Mouse (Mus musculus): ENCODE data around the gene Vps9d1. TPM values are rescaled to one million over a fixed set of nuclear protein-coding genes. Genes with fewer than 3 reads are reported as not detected.

The Vps9d1 gene
- polyA plus RNA-seq, 1 experiment from 2014 or later: 18.1 TPM

DNA sequence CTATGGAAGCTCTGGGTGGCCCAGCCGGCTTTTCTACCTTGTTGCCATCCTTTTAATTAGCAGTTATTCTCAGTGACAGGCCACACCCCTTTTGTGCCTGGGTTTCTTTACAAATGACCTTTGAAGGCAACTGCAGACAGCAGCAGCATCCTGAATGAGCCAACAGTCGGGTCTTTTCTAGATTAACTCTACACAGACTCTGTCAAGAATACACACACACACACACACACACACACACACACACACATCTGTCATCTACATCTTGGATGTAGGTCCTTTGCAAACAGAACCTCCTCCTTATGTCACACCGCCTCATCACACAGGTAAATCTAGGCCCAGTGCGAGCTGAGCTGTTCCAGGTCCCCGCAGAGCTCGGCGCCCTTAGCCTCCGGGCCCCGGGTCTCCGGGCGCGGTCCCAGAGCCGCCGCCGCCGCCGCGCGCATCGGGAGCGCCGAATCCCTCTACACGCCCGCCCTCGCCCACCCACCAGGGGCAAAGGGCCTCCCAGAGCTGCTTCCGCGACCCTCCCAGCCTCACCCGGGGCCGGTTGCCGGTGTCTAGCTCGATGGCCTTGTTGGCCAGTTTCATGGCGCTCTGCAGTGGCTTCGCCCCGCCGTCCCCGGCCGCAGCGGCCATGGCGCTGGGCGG lies 573 bp downstream of the Vps9d1 start:
- no peaks in the 10 kb centered on the region for H3K27me3 ChIP-seq (replicated peaks)
- under 1% methylated on average over 30 of the region's 40 CpGs for WGBS
- H3K4me3 ChIP-seq: peak overlapping the region; percentile 88
- no peaks in the 10 kb centered on the region for H3K9me3 ChIP-seq
- H3K27ac ChIP-seq (replicated peaks): peak overlapping the region; percentile 90
- peaks cover 64% of the 10 kb centered on the region for H3K36me3 ChIP-seq
- H3K4me2 ChIP-seq: peak overlapping the region; percentile 96
- H3K9ac ChIP-seq: peak overlapping the region; percentile 98
- peak; percentile 6; the same call in 1 of the 2 replicates for ATAC-seq (ENCODE audit: extremely low read depth, insufficient number of reproducible peaks, low FRiP score, low TSS enrichment)
- H3K4me1 ChIP-seq: peaks cover 27% of the 10 kb centered on the region

DNA sequence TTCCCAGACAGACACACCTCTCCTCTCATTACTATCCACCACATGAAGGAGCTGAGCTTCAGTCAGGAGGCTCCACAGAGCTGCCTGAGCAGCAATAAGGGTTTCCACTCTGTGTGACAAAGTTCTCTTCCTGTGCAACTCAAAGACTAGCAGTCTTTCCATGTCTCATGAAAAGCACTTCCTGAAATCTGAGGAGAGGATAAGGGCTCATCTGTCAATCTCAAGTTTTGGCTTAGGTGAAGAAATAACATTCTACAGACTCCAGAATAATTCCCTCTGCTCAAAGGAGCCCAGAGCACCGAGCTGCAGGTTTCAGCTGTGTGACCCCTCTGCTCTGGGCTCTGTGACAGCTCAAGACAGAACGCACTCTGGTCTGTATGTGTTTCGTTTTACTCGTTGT lies 1.2 kb downstream of the Vps9d1 start:
- Histone ChIP-seq H3K27ac (replicated peaks) (peak overlapping the region; percentile 90; the same call in 1 of the 2 replicates), H3K9me3 (no peaks in the 10 kb centered on the region), H3K4me1 (peaks cover 27% of the 10 kb centered on the region), H3K27me3 (replicated peaks) (no peaks in the 10 kb centered on the region), H3K4me3 (peak overlapping the region; percentile 88), H3K9ac (peak overlapping the region; percentile 98), H3K36me3 (peaks cover 64% of the 10 kb centered on the region), H3K4me2 (peak overlapping the region; percentile 96)
- no peak for ATAC-seq (ENCODE audit: extremely low read depth, insufficient number of reproducible peaks, low FRiP score, low TSS enrichment)
- whole genome bisulfite sequencing: 48% methylated on average over 4 of the region's 4 CpGs

DNA sequence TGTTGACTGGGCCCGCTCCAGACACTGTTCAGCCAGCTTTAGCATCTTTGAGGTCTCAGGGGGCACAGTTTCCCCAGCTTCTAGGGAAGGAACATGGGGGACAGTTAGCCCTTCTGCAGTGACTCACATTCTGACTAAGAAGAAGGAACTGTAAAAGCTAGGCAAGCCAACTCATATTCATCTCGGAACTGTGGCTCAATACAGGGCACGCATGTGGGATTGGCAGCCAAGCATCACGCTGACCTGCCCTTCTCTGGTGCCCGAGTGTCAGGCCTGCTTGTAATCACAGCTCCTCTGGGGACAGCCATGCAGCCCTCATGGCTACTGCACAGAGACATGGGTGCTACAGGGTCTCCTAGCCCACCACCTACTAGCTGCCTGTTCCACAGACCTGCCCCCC lies 3.2 kb downstream of the Vps9d1 start:
- no peaks in the 10 kb centered on the region for H3K9me3 ChIP-seq
- H3K4me3 ChIP-seq: no peak overlapping the region
- no peaks in the 10 kb centered on the region for H3K27me3 ChIP-seq (replicated peaks)
- H3K36me3 ChIP-seq: peaks cover 64% of the 10 kb centered on the region
- no peak overlapping the region for H3K4me2 ChIP-seq
- H3K9ac ChIP-seq: no peak overlapping the region
- WGBS: 89% methylated on average over 5 of the region's 5 CpGs
- H3K27ac ChIP-seq (replicated peaks): no peak overlapping the region
- no peak for ATAC-seq (ENCODE audit: extremely low read depth, insufficient number of reproducible peaks, low FRiP score, low TSS enrichment)
- peaks cover 24% of the 10 kb centered on the region for H3K4me1 ChIP-seq

DNA sequence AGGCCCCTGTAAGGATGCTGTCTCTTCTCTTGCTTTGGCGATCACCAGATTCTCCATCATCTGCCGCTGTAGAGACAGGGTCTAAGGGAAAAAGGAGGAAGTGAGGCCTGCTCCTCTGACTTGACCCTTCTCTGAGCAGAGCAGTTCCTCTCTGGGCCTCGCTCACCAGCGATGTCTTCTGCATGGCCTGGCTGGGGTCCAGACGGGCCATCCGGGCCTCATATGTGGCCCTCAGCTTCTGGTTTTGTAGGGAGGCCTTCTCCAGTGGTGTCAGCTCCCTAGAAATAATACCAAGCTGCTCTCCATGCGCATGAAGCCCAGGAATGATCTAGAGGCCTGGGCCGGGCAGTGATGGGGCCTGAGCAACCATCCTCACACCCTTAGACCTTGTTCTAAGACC lies 5.6 kb downstream of the Vps9d1 start:
- Histone ChIP-seq H3K36me3 (peaks cover 83% of the 10 kb centered on the region), H3K4me3 (no peak overlapping the region), H3K27ac (replicated peaks) (no peak overlapping the region), H3K27me3 (replicated peaks) (no peaks in the 10 kb centered on the region), H3K4me2 (no peak overlapping the region), H3K9me3 (no peaks in the 10 kb centered on the region), H3K4me1 (peaks cover 12% of the 10 kb centered on the region), H3K9ac (no peak overlapping the region)
- WGBS: 91% methylated on average over 8 of the region's 8 CpGs
- ATAC-seq (ENCODE audit: extremely low read depth, insufficient number of reproducible peaks, low FRiP score, low TSS enrichment): no peak

- Histone ChIP-seq H3K27ac (replicated peaks) (no peak overlapping the region), H3K4me1 (peaks cover 5% of the 10 kb centered on the region), H3K9ac (no peak overlapping the region), H3K27me3 (replicated peaks) (no peaks in the 10 kb centered on the region), H3K36me3 (peaks cover 91% of the 10 kb centered on the region), H3K9me3 (no peaks in the 10 kb centered on the region), H3K4me2 (no peak overlapping the region), H3K4me3 (no peak overlapping the region)
- over 99% methylated on average over 6 of the region's 6 CpGs for WGBS
- ATAC-seq (ENCODE audit: extremely low read depth, insufficient number of reproducible peaks, low FRiP score, low TSS enrichment): no peak
These were observed 6.4 kb downstream of the Vps9d1 start for GRCm38 (mm10) chr8:123247748-123248147.

- no peak for ATAC-seq (ENCODE audit: extremely low read depth, insufficient number of reproducible peaks, low FRiP score, low TSS enrichment)
- Histone ChIP-seq H3K27ac (replicated peaks) (no peak overlapping the region), H3K4me2 (no peak overlapping the region), H3K4me3 (no peak overlapping the region), H3K36me3 (peaks cover 89% of the 10 kb centered on the region), H3K4me1 (no peaks in the 10 kb centered on the region), H3K27me3 (replicated peaks) (no peaks in the 10 kb centered on the region), H3K9ac (no peak overlapping the region), H3K9me3 (no peaks in the 10 kb centered on the region)
- 79% methylated on average over 12 of the region's 12 CpGs for WGBS
These were observed 8.6 kb downstream of the Vps9d1 start for GRCm38 (mm10) chr8:123245543-123245942.

DNA sequence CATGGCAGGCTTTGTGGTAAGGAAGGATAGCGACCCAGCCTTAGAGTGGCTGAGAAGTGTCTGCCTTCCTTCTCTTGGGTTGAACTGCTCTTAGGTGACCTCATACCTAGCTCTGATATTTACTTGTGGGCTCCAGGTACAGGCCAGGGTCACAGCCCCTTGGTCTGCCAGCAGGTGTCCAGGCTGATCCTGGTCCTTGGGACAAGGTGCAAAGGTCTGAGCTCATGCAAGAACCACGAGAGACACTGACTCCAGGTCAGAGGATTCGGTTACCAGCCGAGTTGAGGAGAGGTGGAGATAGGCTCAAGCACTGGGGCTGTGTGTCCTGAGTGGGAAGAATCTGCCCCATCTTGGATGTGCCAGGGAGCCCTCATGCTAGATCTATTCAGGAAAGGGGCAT lies 9.8 kb downstream of the Vps9d1 start:
- no peaks in the 10 kb centered on the region for H3K9me3 ChIP-seq
- H3K36me3 ChIP-seq: peaks cover 77% of the 10 kb centered on the region
- WGBS: 88% methylated on average over 4 of the region's 4 CpGs

DNA sequence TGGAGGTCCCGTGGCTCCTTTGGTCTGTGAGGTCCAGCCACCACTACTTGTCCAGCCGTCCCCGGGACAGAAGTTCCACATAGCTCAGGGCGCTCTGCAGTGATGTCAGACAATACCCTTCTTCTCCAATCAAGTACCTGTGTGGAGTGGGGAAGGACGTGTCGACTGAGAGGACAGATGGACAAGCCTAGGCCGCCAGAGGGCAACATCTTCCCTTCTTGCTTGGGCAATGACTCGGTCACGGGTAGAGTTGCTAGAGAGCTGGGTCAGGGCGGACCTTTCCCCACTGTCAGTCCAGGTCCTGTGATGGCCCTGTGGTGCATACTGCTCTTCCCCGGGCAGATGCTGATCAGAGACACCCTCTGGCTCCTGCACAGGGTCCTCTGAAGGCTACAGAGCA lies 11.1 kb downstream of the Vps9d1 start:
- H3K27me3 ChIP-seq (replicated peaks): no peaks in the 10 kb centered on the region
- no peak overlapping the region for H3K27ac ChIP-seq (replicated peaks)
- H3K36me3 ChIP-seq: peaks cover 64% of the 10 kb centered on the region
- no peak overlapping the region for H3K4me3 ChIP-seq
- H3K4me1 ChIP-seq: no peaks in the 10 kb centered on the region
- no peaks in the 10 kb centered on the region for H3K9me3 ChIP-seq
- 62% methylated on average over 11 of the region's 11 CpGs for WGBS
- H3K4me2 ChIP-seq: no peak overlapping the region
- no peak overlapping the region for H3K9ac ChIP-seq
- ATAC-seq (ENCODE audit: extremely low read depth, insufficient number of reproducible peaks, low FRiP score, low TSS enrichment): no peak

More for the DNA sequence above, 9.8 kb downstream of the Vps9d1 start:
- no peaks in the 10 kb centered on the region for H3K4me1 ChIP-seq
- H3K27ac ChIP-seq (replicated peaks): no peak overlapping the region
- no peaks in the 10 kb centered on the region for H3K27me3 ChIP-seq (replicated peaks)
- ATAC-seq (ENCODE audit: extremely low read depth, insufficient number of reproducible peaks, low FRiP score, low TSS enrichment): no peak
- H3K4me2 ChIP-seq: no peak overlapping the region
- H3K4me3 ChIP-seq: no peak overlapping the region
- H3K9ac ChIP-seq: no peak overlapping the region

- H3K4me3 ChIP-seq: no peak overlapping the region
- H3K27me3 ChIP-seq (replicated peaks): peaks cover 4% of the 10 kb centered on the region
- H3K9ac ChIP-seq: no peak overlapping the region
- no peaks in the 10 kb centered on the region for H3K9me3 ChIP-seq
- H3K4me2 ChIP-seq: no peak overlapping the region
- peaks cover 57% of the 10 kb centered on the region for H3K36me3 ChIP-seq
- H3K27ac ChIP-seq (replicated peaks): no peak overlapping the region
- WGBS: 80% methylated on average over 7 of the region's 7 CpGs
- no peaks in the 10 kb centered on the region for H3K4me1 ChIP-seq
- ATAC-seq (ENCODE audit: extremely low read depth, insufficient number of reproducible peaks, low FRiP score, low TSS enrichment): no peak
These were observed 11.8 kb downstream of the Vps9d1 start for GRCm38 (mm10) chr8:123242107-123242923.

- 83% methylated on average over 10 of the region's 10 CpGs for WGBS
- Histone ChIP-seq H3K9me3 (no peaks in the 10 kb centered on the region), H3K4me2 (no peak overlapping the region), H3K4me3 (no peak overlapping the region), H3K36me3 (peaks cover 28% of the 10 kb centered on the region), H3K27ac (replicated peaks) (no peak overlapping the region), H3K27me3 (replicated peaks) (peaks cover 30% of the 10 kb centered on the region), H3K4me1 (peaks cover 12% of the 10 kb centered on the region), H3K9ac (no peak overlapping the region)
- ATAC-seq (ENCODE audit: extremely low read depth, insufficient number of reproducible peaks, low FRiP score, low TSS enrichment): no peak
These were observed 14.8 kb downstream of the Vps9d1 start for GRCm38 (mm10) chr8:123239398-123239797.

DNA sequence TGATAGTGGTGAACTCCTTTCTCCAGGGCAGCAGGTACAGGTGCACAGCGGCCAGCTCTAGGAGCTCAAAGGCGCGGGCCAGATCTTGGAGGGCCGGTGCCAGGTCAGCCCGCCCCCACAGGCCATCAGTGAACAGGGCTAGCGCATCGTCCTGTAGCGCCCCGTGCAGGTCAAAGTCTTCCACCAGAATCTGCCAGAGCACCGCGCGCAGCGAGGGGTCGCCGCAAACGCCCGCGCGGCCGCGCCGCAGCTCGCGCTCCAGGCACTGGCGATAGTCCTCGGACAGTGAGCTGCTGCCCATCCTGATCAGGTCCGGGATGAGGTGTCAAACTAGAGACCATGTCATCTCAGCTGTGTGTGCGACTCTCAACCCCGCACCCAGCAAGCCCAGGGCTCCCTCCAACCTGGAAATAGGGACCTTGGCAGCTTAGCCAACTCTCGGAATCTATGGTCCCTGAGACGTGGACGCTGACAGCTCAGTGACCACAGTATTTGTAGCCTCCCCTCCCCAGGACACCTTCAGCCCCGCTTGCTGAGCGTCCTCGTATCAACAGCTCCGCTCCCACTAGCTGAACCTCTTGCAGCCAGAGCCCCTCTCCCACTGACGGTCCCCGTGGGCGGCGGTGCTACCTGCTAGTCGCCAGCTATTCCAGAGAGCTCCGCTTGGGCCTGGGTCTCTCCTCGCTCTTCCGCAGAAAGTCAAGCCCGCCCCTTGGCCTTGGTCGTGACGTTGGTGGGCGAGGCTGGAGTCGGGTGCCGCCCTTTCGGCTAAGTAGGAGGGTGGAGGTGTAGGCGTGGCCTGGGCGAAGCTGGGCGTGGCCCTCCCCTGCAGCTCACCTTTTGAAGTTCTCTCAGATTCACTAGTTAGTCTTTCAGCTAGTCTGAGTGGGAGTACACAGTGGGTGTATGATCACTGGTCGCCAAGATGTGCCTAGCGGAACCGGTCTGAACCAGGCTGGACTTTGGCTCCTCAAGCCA lies 18.3 kb downstream of the Vps9d1 start, which contains the start of gene Spata2l:
Gene Spata2l (minus strand): TSS at position 714 of the 978 bp plus-strand sequence.
- Histone ChIP-seq H3K4me2 (peak within 1 kb of the TSS; percentile 95), H3K9me3 (no peaks in the 10 kb centered on the region), H3K27ac (replicated peaks) (no peak within 1 kb of the TSS), H3K9ac (peak within 1 kb of the TSS; percentile 81), H3K36me3 (0 out of 2 replicates have a peak, but pooled peaks cover 3% of the 10 kb centered on the region), H3K4me3 (peak within 1 kb of the TSS; percentile 68), H3K27me3 (replicated peaks) (peaks cover 51% of the 10 kb centered on the region), H3K4me1 (peaks cover 12% of the 10 kb centered on the region)
- WGBS: 2% methylated on average over 57 of the region's 57 CpGs
- peak; percentile 83 for ATAC-seq (ENCODE audit: extremely low read depth, insufficient number of reproducible peaks, low FRiP score, low TSS enrichment)

Data from heart, embryonic 13.5 days (tissue).